Comparison of ENCODE assay signal across 8 mouse cellular contexts in the genomic region with DNA sequence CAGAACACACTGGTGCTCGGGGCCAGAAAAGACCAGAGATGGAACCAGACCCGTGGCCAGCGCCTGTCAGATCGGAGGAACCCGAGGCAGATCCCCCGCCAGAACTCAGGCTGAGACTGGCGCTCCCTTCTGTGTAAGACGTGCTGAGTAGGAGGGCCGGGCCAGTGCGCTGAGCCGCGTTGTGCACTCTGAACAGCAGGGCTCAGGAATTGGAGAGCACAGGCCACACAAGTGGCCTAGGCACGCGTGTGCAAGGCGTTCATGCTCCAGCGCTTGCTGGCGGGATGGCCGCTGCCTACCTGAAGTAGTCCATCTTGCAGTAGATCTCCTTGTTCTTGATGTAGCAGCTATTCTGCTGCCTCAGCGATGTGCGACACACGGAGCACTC. TPM values are rescaled to one million over a fixed set of nuclear protein-coding genes. Genes with fewer than 3 reads are reported as not detected.
DNase-seq lines count a peak whose midpoint lies in the region; ATAC-seq and TF ChIP-seq lines count a peak whose summit lies in the region.

No protein-coding gene starts in this region.

- no peak for TF ChIP-seq CTCF in lung, postnatal 0 days (IDR thresholded peaks at IDR 0.05)

- peaks cover 34% of the 10 kb centered on the region for H3K4me1 ChIP-seq in hindbrain, embryonic 13.5 days (replicated peaks)
- H3K4me1 ChIP-seq in lung, postnatal 0 days (ENCODE audit: insufficient read depth, low read depth, low read length) = peaks cover 16% of the 10 kb centered on the region; the same call in 1 of the 2 replicates

- 3% methylated on average over 21 of the region's 21 CpGs for WGBS in hindbrain, embryonic 13.5 days
- WGBS in lung, postnatal 0 days = 13% methylated on average over 21 of the region's 21 CpGs

- H3K36me3 ChIP-seq in hindbrain, embryonic 13.5 days = no peaks in the 10 kb centered on the region
- no peaks in the 10 kb centered on the region for H3K36me3 ChIP-seq in lung, postnatal 0 days (ENCODE audit: insufficient read depth, low read length)

- H3K9me3 ChIP-seq in hindbrain, embryonic 13.5 days = no peaks in the 10 kb centered on the region
- H3K9me3 ChIP-seq in lung, postnatal 0 days (ENCODE audit: low read length) = no peaks in the 10 kb centered on the region

- peak; percentile 58 for ATAC-seq in common myeloid progenitor, adult 5-6 weeks (replicated peaks; ENCODE audit: low read depth, poor library complexity, severe bottlenecking)
- no peak for ATAC-seq in hindbrain, embryonic 13.5 days (ENCODE audit: low FRiP score)
- peak; percentile 49; the same call in 1 of the 2 replicates for ATAC-seq in lung, postnatal 0 days

- peaks cover 99% of the 10 kb centered on the region for H3K27me3 ChIP-seq in hindbrain, embryonic 13.5 days
- H3K27me3 ChIP-seq in lung, postnatal 0 days (replicated peaks; ENCODE audit: insufficient read depth, low read length) = peaks cover 68% of the 10 kb centered on the region

- H3K27ac ChIP-seq in hindbrain, embryonic 13.5 days = no peak overlapping the region
- H3K27ac ChIP-seq in lung, postnatal 0 days (ENCODE audit: low read length) = no peak overlapping the region

- DNase-seq in adrenal gland, postnatal 10 days = peak; percentile 22
- DNase-seq in adrenal gland, postnatal 4 days (ENCODE audit: low spot score in 2 of 2) = no peak
- DNase-seq in lung, postnatal 0 days (ENCODE audit: low spot score) = peak; percentile 25
- no peak for DNase-seq in layer of hippocampus, postnatal 25 days (ENCODE audit: extremely low spot score in 1 of 2, low spot score in 1 of 2)
- DNase-seq in B cell, adult 2 months = no peak
- DNase-seq in layer of hippocampus, adult 11-12 months (ENCODE audit: low spot score) = no peak

- no peak overlapping the region for H3K4me3 ChIP-seq in hindbrain, embryonic 13.5 days
- peak overlapping the region; percentile 47; the same call in 1 of the 2 replicates for H3K4me3 ChIP-seq in lung, postnatal 0 days (ENCODE audit: low read depth, low read length)

- 0 out of 2 replicates have a peak overlapping the region, but pooled peaks have one; percentile 13 for H3K4me2 ChIP-seq in hindbrain, embryonic 13.5 days
- H3K4me2 ChIP-seq in lung, postnatal 0 days (replicated peaks; ENCODE audit: low read depth, low read length) = peak overlapping the region; percentile 86

- peak overlapping the region; percentile 49; the same call in 1 of the 2 replicates for H3K9ac ChIP-seq in hindbrain, embryonic 13.5 days
- no peak overlapping the region for H3K9ac ChIP-seq in lung, postnatal 0 days (replicated peaks; ENCODE audit: low read depth)

- no peak for TF ChIP-seq EP300 in lung, postnatal 0 days (IDR thresholded peaks at IDR 0.05)

RNA-seq across cellular contexts. Expression of gene Lhx6, which starts 2.7 kb away (rescaled TPM):
- 1 to 10 TPM; 5.8 to 8.1 TPM for total RNA-seq in adrenal gland, postnatal 10 days (2021)
- total RNA-seq in adrenal gland, postnatal 4 days (2021) = 1 to 10 TPM; 4.6 to 5.9 TPM
- total RNA-seq in common myeloid progenitor, adult 5-6 weeks (2017) = not detected in 2 replicates
- polyA plus RNA-seq in hindbrain, embryonic 13.5 days (2015; fragmentation: Nextera tagmentation; extraction: Ambion mirVana) = 0.73 and 0.78 TPM in 2 replicates
- polyA plus RNA-seq in lung, postnatal 0 days (2015; fragmentation: Nextera tagmentation; extraction: Ambion mirVana) = 1.7 and 2.0 TPM in 2 replicates
- total RNA-seq in layer of hippocampus, postnatal 25 days (2021) = 10 to 100 TPM; 15.7 to 16.8 TPM

RNA-seq across cellular contexts. Expression of gene Mrrf, which starts 33.6 kb away (rescaled TPM):
- 10 to 100 TPM; 21.4 to 25.7 TPM for total RNA-seq in adrenal gland, postnatal 10 days (2021)
- total RNA-seq in adrenal gland, postnatal 4 days (2021) = 10 to 100 TPM; 21.1 to 25.3 TPM
- 64.8 and 98.7 TPM in 2 replicates for total RNA-seq in common myeloid progenitor, adult 5-6 weeks (2017)
- polyA plus RNA-seq in hindbrain, embryonic 13.5 days (2015; fragmentation: Nextera tagmentation; extraction: Ambion mirVana) = 23.8 and 27.2 TPM in 2 replicates
- 24.2 and 27.2 TPM in 2 replicates for polyA plus RNA-seq in lung, postnatal 0 days (2015; fragmentation: Nextera tagmentation; extraction: Ambion mirVana)
- 10 to 100 TPM; 16.7 to 17.0 TPM for total RNA-seq in layer of hippocampus, postnatal 25 days (2021)

RNA-seq across cellular contexts. Expression of gene Rbm18, which starts 34.0 kb away (rescaled TPM):
- 10 to 100 TPM; 27.1 to 27.6 TPM for total RNA-seq in adrenal gland, postnatal 10 days (2021)
- total RNA-seq in adrenal gland, postnatal 4 days (2021) = 10 to 100 TPM; 36.9 to 37.8 TPM
- 22.5 and 24.3 TPM in 2 replicates for total RNA-seq in common myeloid progenitor, adult 5-6 weeks (2017)
- 142 and 148 TPM in 2 replicates for polyA plus RNA-seq in hindbrain, embryonic 13.5 days (2015; fragmentation: Nextera tagmentation; extraction: Ambion mirVana)
- polyA plus RNA-seq in lung, postnatal 0 days (2015; fragmentation: Nextera tagmentation; extraction: Ambion mirVana) = 60.5 and 64.2 TPM in 2 replicates
- 10 to 100 TPM; 48.1 to 51.6 TPM for total RNA-seq in layer of hippocampus, postnatal 25 days (2021)

RNA-seq across cellular contexts. Expression of gene Morn5, which starts 53.3 kb away (rescaled TPM):
- total RNA-seq in adrenal gland, postnatal 10 days (2021) = not detected
- not detected for total RNA-seq in adrenal gland, postnatal 4 days (2021)
- total RNA-seq in common myeloid progenitor, adult 5-6 weeks (2017) = not detected in 2 replicates
- 1.9 and 5.7 TPM in 2 replicates for polyA plus RNA-seq in hindbrain, embryonic 13.5 days (2015; fragmentation: Nextera tagmentation; extraction: Ambion mirVana)
- 5.3 and 6.7 TPM in 2 replicates for polyA plus RNA-seq in lung, postnatal 0 days (2015; fragmentation: Nextera tagmentation; extraction: Ambion mirVana)
- 1 to 10 TPM in 1 of 2 experiments, under 1 TPM in 1; 0.66 to 1.5 TPM for total RNA-seq in layer of hippocampus, postnatal 25 days (2021)

RNA-seq across cellular contexts. Expression of gene Ndufa8, which starts 53.3 kb away (rescaled TPM):
- total RNA-seq in adrenal gland, postnatal 10 days (2021) = 100 to 1,000 TPM; 419 to 460 TPM
- 100 to 1,000 TPM; 184 to 196 TPM for total RNA-seq in adrenal gland, postnatal 4 days (2021)
- total RNA-seq in common myeloid progenitor, adult 5-6 weeks (2017) = 50.7 and 59.9 TPM in 2 replicates
- polyA plus RNA-seq in hindbrain, embryonic 13.5 days (2015; fragmentation: Nextera tagmentation; extraction: Ambion mirVana) = 261 and 262 TPM in 2 replicates
- 202 and 228 TPM in 2 replicates for polyA plus RNA-seq in lung, postnatal 0 days (2015; fragmentation: Nextera tagmentation; extraction: Ambion mirVana)
- 100 to 1,000 TPM; 184 to 222 TPM for total RNA-seq in layer of hippocampus, postnatal 25 days (2021)

Comparison
In these comparisons a context has a peak if more than half of its experiments do, and no peak if none do; other contexts are left out.
1. DNase-seq: peak in adrenal gland, postnatal 10 days (single experiment) and lung, postnatal 0 days (single experiment); none in adrenal gland, postnatal 4 days (0 of 2), layer of hippocampus, postnatal 25 days (0 of 2), B cell, adult 2 months (0 of 2) and layer of hippocampus, adult 11-12 months (single experiment).